Mouse (Mus musculus) retina, embryonic 14.5 days (tissue): ENCODE measurements around the gene Pip4k2b.
A peak's percentile ranks its signal among the peaks of the same experiment; 100 is the strongest.
"Not testable (repeated sequence)": the region's sequence is repeated elsewhere in the genome, so short reads cannot be mapped to it uniquely, and the experiment has no call there.

Experiments
- DNase-seq: peaks from one replicate; pipeline ENCODE4 v3.0.0-alpha.2; 2015; ENCODE audit warnings: low spot score

The Pip4k2b gene

GRCm38 (mm10) chr11:97748496-97748895, 4.0 kb upstream of the Pip4k2b start:
- no peak for DNase-seq

GRCm38 (mm10) chr11:97747773-97748172, 3.3 kb upstream of the Pip4k2b start:
- DNase-seq: no peak

DNA sequence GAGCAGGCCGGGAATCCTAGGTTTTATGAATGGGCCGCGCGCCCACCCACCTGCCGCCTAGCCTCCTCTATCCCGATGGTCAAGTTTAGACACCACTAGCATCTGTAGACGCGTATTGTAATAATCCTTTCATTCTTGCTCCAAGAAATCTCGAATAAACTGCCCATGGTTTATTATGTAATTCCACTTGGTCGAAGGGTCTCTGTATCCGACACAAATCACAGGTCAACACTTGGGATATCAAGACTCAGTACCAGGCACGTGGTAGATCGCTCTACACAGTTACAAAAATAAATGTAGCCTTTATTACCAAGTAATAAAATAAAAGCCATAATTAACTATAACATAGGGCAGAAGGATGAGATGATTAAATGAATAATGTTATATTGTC, 822 bp upstream of the Pip4k2b start:
- DNase-seq: no peak

DNA sequence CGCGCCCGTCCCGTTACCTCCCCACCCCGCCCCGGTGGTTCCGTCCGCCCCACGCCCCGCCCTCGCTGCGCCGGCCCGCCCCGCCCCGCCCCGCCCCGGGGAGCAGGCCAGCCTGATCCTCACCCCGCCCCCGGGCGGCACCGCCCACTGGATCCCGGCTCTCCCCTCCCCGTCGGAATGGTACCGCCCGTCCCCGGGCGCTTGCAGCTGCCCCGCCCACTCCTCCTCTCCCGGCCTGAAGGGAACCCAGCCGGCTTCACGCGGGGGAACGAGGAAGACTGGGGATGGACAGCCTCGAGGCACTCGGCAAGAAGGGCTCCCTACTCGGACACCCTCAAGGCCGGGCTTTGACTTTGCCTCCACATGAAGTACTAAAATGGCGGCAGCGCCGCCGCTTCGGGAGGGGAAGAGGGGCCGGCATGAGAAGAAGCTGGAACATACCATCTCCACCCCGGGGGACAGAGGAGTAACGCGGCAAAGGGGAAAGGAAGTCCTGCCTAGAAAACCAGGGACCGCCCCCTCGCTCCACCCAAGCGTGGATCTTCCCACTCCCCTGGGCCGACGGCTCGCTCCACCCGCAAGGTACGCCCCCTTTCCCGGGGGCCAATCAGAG, 320 bp upstream of the Pip4k2b start:
- DNase-seq: peak; percentile 100

DNA sequence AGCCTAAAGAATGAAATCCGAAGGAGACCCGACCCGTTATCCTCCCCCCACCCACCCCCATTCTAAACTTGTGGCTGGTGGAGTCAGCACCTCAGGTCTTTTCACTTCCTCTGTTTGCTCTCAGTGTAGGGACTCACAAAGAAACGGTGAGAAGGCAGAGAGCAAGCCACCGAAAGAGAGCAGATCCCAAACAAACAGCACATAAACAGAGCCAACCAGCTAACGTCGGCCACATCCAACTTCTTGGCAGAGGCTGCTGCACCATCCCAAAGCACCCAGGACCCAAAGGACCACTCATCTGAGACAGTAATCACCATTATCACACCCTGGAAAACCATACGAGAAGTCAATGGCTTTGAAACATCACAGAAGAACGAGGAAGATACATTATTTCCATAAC, 1.1 kb downstream of the Pip4k2b start:
- no peak for DNase-seq

DNA sequence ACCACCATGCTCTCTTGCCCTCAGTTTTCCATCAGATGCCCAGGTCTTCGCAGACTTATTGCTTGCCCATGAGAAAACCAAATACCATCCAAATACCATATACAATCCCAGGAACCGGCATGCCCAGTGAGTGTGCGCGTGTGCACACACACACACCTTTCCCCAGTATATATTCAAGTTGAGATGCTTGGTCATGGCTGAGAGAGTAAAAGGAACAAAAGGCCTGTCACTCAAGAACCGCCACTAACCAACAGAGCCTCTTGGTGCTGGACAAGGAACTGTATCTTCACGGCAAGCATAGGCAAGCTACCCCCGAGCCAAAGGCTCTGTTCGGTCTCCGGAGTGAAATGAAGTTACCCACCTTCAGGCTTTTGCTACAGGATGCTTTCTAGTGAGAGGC, 1.9 kb downstream of the Pip4k2b start:
- DNase-seq: no peak

DNA sequence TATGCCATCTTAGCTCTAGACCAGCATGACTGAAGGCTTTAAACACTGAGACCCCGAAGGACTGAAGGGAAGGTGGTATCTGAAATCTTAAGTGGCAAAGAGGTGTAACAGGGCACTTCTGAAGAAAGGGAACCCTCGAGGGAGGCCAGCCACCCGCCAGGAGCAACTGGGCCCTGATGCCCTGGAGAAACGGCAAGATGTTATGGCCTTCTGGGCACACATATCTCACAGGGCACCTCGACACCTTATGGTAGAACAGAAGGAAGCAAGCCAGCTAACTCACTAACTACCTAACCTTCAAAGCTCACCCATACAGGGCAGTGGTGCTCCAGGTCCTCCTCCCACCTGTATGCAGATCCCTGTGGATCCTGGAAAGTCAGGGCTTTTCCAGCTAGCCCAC, 2.3 kb downstream of the Pip4k2b start:
- DNase-seq: no peak

DNA sequence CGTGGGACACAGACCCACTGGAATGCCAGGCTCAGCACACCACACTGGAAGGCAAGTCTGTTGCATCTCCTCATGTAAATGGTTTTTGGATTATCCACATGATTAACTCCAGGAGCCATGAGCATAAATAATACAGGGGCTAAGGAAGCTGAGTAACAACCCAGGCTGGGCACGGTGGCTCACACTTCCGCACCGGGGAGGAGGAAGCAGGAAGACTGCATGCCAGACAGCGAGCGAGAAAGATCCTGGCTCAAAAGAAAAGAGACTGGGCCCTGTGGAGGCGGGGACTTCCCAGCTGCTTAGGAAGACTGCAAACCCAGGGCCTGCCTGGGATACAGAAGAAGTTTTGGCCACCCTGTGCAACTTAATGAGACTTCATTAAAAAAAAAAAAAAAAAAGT, 4.3 kb downstream of the Pip4k2b start:
- DNase-seq: peak; percentile 37

DNA sequence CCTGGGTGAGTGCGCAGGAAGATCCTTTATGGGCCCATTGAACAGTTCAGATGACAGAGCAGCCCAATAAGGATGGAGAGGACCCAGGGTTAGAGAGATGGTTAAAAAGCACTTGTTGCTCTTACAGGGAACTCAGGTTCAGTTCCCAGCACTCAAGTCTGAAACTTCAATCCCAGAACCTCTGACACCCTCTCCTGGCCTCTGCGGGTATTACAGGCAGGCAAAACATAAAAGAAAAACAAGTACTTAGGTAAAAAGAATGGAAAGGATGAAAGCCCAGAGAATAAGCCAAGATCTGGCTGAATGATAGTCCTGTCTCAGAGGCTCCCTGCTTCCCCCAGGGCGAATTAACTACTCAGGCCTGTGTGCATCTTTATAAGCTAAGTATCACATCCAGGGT, 5.3 kb downstream of the Pip4k2b start:
- DNase-seq: no peak

GRCm38 (mm10) chr11:97738703-97739102, 5.8 kb downstream of the Pip4k2b start:
- peak; percentile 18 for DNase-seq

DNA sequence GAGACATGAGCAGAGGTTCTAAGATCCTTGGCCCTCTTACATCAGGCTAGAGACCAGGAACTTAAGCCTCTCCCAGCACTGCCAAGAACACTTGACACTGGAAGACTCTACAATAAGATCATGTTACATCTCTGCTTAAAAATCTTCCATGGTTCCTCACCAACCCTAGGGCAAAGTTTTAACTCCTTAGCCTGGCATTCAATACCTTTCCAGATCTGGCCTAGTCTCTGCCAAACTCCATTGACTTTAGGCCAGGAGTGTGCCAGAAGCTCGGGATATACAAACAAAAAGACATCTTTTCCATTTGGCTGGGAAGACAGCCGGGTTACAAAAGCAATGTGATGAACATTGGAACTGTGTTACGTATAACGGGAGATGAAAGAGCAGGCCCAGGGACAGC, 6.9 kb downstream of the Pip4k2b start:
- no peak for DNase-seq

DNA sequence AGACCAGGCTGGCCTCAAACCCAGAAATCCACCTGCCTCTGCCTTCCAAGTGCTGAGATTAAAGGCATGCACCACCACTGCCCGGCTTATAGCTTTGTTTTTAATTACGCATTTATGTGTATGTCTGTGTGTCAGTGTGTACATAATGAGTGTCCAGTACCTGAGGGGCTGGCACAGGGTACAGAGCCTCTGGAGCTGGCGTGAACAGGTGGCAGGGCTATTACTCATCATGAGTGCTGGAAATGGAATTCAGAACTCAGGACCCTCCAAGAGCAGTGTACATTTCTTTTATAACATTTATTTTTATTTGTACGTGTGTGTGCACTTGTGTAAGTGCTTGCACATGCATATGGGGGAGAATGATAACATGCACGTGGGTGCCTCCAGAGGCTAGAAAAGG, 7.9 kb downstream of the Pip4k2b start:
- DNase-seq: no peak

DNA sequence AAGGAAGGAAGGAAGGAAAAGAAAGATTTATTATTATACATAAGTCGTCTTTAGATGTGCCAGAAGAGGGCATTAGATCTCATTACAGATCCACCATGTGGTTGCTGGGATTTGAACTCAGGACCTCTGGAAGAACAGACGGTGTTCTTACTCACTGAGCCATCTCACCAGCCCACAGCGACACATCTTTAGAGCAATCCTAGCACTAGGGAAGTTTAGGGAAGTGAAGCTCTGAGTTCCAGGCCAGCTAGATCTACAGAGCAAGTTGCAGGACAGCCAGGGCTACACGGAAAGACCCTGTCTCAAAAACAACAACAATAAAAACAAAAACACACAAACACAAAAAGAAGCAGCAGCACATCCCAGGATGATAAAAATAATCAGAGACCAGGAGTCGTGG, 9.7 kb downstream of the Pip4k2b start:
- not testable (repeated sequence) for DNase-seq

- peak; percentile 25 for DNase-seq
These were observed 10.8 kb downstream of the Pip4k2b start for GRCm38 (mm10) chr11:97733689-97734088.

DNA sequence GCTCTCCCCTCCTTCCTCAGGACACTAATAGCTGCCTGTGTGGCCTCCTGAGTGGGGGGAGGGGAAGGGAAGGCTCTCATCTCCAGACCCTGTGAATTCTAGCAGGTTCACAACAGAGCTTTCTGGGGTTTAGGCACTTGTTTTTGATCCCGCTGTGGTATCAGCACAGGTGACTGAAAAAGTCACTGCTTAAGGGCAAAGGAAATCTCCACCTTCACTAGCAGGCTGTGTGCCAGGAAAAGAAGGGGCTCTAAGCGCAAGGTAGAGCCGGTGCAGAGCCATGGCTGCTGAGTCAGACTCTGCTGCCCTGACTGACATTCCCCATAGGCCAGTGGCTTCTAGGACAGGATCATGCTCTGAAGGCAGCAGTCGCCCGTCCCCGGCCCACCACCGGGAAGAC, 15.8 kb downstream of the Pip4k2b start:
- no peak for DNase-seq

GRCm38 (mm10) chr11:97728311-97728710, 16.2 kb downstream of the Pip4k2b start:
- DNase-seq: no peak

GRCm38 (mm10) chr11:97723709-97724108, 20.8 kb downstream of the Pip4k2b start:
- no peak for DNase-seq

- no peak for DNase-seq
These were observed 23.2 kb downstream of the Pip4k2b start for GRCm38 (mm10) chr11:97721338-97721737.

GRCm38 (mm10) chr11:97719041-97719440, 25.5 kb downstream of the Pip4k2b start:
- no peak for DNase-seq

DNA sequence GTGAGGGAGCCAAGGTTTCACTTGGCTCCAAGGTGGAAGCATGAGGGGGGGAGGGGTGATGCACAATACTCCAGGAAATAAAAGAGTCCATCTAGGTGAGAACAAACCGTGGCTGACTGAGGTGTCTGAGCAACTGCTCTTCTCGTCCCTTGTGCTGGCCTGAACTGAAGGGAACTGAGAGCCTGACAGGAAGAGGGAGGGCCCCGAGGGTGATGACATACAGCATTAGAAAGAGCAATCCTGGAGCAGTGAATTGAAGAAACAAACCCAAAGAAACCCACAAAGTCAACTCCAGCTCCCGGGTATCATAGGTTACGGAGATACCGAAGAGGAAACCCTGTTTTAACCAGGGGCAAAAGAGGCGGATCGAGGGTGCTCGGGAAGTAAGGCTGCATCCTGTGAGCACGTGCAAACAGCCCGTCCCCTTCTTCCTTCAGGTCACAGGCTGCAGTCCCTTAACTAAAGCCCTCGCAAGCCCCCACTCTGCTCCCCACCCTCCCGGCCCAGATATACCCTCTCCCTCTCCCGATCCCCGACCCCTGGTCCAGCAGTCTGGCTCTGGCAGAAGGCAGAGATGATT, 26.1 kb downstream of the Pip4k2b start:
- DNase-seq: no peak

GRCm38 (mm10) chr11:97717369-97718280, 26.9 kb downstream of the Pip4k2b start:
- DNase-seq: no peak

DNA sequence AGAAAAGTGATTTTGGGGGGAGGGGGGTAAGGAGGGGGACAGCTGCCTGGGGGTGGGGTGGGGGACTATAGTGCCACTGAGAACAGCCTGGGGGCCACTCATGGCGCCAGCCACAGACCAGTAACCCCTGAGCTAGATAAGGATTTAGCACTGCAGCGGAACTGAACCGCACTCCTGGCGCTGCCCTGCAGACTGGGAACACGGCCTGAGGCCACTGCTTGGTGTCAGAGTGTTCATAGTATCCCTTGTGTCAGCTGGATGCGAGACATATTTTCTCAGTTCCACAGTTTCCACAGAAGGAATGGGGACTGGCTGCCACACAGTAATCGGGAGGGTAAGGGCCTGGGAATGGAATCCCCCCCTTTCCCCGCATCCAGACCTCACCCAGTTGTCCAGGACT, 28.5 kb downstream of the Pip4k2b start:
- no peak for DNase-seq
